Comparison of ENCODE assay signal across 20 mouse cellular contexts in genomic region chr11:78852529-78852928, GRCm38 (mm10). TPM values are rescaled to one million over a fixed set of nuclear protein-coding genes. Genes with fewer than 3 reads are reported as not detected.
A peak's percentile ranks its signal among the peaks of the same experiment; 100 is the strongest.
DNase-seq lines count a peak whose midpoint lies in the region; TF ChIP-seq lines count a peak whose summit lies in the region.
"Had no signal": no experiment of that assay in that cellular context is flagged by ENCODE, and none has a peak within 500 bp of the region (broad histone marks: within the 10 kb centered on the region; RNA-seq: fewer than 3 reads in every experiment).

No protein-coding gene starts in this region.

- TF ChIP-seq POLR2A in thymus, adult 2 months (IDR thresholded peaks at IDR 0.05; ENCODE audit: control insufficient read depth, extremely low read depth, insufficient read depth, low read length, poor library complexity), result no peak

- no peaks in the 10 kb centered on the region for H3K36me3 ChIP-seq in thymus, adult 2 months (ENCODE audit: control insufficient read depth, insufficient read depth, low read length)
- H3K36me3 ChIP-seq: embryonic facial prominence, embryonic 13.5 days; embryonic facial prominence, embryonic 15.5 days; forebrain, embryonic 10.5 days; forebrain, embryonic 12.5 days had no signal

- WGBS in thymus, adult 2 months, result 89% methylated on average over 11 of the region's 11 CpGs

- H3K27ac ChIP-seq in thymus, adult 2 months (ENCODE audit: control insufficient read depth, insufficient read depth, low read length), result peak overlapping the region; percentile 78
- H3K27ac ChIP-seq: embryonic facial prominence, embryonic 13.5 days; embryonic facial prominence, embryonic 15.5 days; forebrain, embryonic 12.5 days had no signal

- no peak for TF ChIP-seq CTCF in thymus, adult 2 months (IDR thresholded peaks at IDR 0.05; ENCODE audit: borderline replicate concordance, control insufficient read depth, extremely low read depth, insufficient read depth, low read length, poor library complexity)

- no peak for DNase-seq in thymus, adult 2 months
- DNase-seq in thymus, postnatal 0 days (ENCODE audit: low spot score), result no peak
- peak; percentile 35 for DNase-seq in thymus, postnatal 25 days
- DNase-seq in spleen, postnatal 14 days (ENCODE audit: low spot score in 2 of 2), result no peak
- DNase-seq in gastrocnemius, postnatal 36 days, result no peak
- DNase-seq: adrenal gland, adult 2 months; adrenal gland, postnatal 10 days; adrenal gland, postnatal 25 days; cerebellum, adult 11 months; cerebellum, adult 18-20 months; cerebellum, adult 8-10 months; cerebellum, adult 9-11 months; cerebellum, postnatal 14 days; cerebellum, postnatal 36 days; embryo, embryonic 11 days had no signal

- intact Hi-C loops in gastrocnemius, postnatal 36 days (cut with DNase I), result no loop called here

- H3K27me3 ChIP-seq in thymus, adult 2 months (ENCODE audit: control insufficient read depth, insufficient read depth, low read length), result no peaks in the 10 kb centered on the region
- H3K27me3 ChIP-seq: embryonic facial prominence, embryonic 13.5 days; embryonic facial prominence, embryonic 15.5 days; forebrain, embryonic 12.5 days had no signal

- H3K4me3 ChIP-seq in thymus, adult 2 months (ENCODE audit: control insufficient read depth, insufficient read depth, low read length), result no peak overlapping the region
- H3K4me3 ChIP-seq: embryonic facial prominence, embryonic 13.5 days; embryonic facial prominence, embryonic 15.5 days; erythroblast, embryonic 14.5 days; forebrain, embryonic 10.5 days; forebrain, embryonic 12.5 days had no signal

- H3K4me1 ChIP-seq in thymus, adult 2 months (replicated peaks; ENCODE audit: control insufficient read depth, insufficient read depth, low read length), result peaks cover 35% of the 10 kb centered on the region
- H3K4me1 ChIP-seq: embryonic facial prominence, embryonic 13.5 days; embryonic facial prominence, embryonic 15.5 days had no signal

RNA-seq across cellular contexts. Expression of gene Lyrm9, which starts 26.1 kb away (rescaled TPM):
- 20.7 and 28.1 TPM in 2 replicates for polyA plus RNA-seq in thymus, adult 2 months (2012; rRNA removed)
- 28.4 and 31.0 TPM in 2 replicates for polyA plus RNA-seq in thymus, postnatal 0 days (2015; fragmentation: Nextera tagmentation; extraction: Ambion mirVana)
- 10 to 100 TPM in 1 of 2 experiments, 1 to 10 TPM in 1; 10.0 to 13.8 TPM for total RNA-seq in gastrocnemius, postnatal 36 days (2021)
